Mouse (Mus musculus) G1E (cell line): ENCODE measurements around the gene Pbld2. TPM values are rescaled to one million over a fixed set of nuclear protein-coding genes. Genes with fewer than 3 reads are reported as not detected.
"Not testable (repeated sequence)": the region's sequence is repeated elsewhere in the genome, so short reads cannot be mapped to it uniquely, and the experiment has no call there.

ENCODE experiments used
- ATAC-seq: 2 replicates; pipeline ENCODE4 v1.8.0; 2016; ENCODE audit warnings: mild to moderate bottlenecking; ENCODE audit not compliant: insufficient number of reproducible peaks, poor library complexity, low FRiP score, severe bottlenecking; ENCODE audit errors: extremely low read depth
- DNase-seq: peaks from one replicate; pipeline ENCODE4 v3.0.0; 2012; ENCODE audit warnings: low spot score
- H3K27me3 ChIP-seq: 2 replicates; pipeline ENCODE4 v1.6.1; 2012; ENCODE audit warnings: mild to moderate bottlenecking, low read length, inconsistent platforms; ENCODE audit not compliant: insufficient read depth
- H3K36me3 ChIP-seq: replicated peaks from 2 replicates; pipeline ENCODE3; 2012; ENCODE audit warnings: mild to moderate bottlenecking, inconsistent platforms
- H3K4me1 ChIP-seq: 2 replicates; pipeline ENCODE4 v1.6.1; 2012; ENCODE audit warnings: low read depth, low read length, inconsistent platforms, mixed read lengths; ENCODE audit not compliant: insufficient read depth
- H3K4me3 ChIP-seq: 2 replicates; pipeline ENCODE4 v1.5.1; 2012; ENCODE audit warnings: low read depth, mild to moderate bottlenecking, inconsistent platforms, low read length, moderate library complexity, mixed read lengths
- H3K9me3 ChIP-seq: replicated peaks from 2 replicates; pipeline ENCODE4 v1.6.1; 2012; ENCODE audit warnings: inconsistent platforms
- CTCF ChIP-seq: IDR thresholded peaks from 2 replicates; pipeline ENCODE4 v1.5.1; 2012; ENCODE audit warnings: low read depth, low read length, inconsistent platforms, mixed read lengths
- GATA1 ChIP-seq: IDR thresholded peaks from 2 replicates; pipeline ENCODE4 v1.6.1; 2012; ENCODE audit warnings: borderline replicate concordance, low read length, inconsistent platforms, mixed read lengths
- GATA2 ChIP-seq: IDR thresholded peaks from 2 replicates; pipeline ENCODE4 v1.6.1; 2012; ENCODE audit warnings: low read depth, low read length, inconsistent platforms, borderline replicate concordance
- POLR2AphosphoS5 ChIP-seq: IDR thresholded peaks from 2 replicates; pipeline ENCODE4 v1.6.1; 2012; ENCODE audit warnings: low read depth, low read length, inconsistent platforms; ENCODE audit not compliant: insufficient replicate concordance
- TAL1 ChIP-seq: conservative IDR thresholded peaks from 2 replicates; pipeline ENCODE4 v1.6.1; 2012; ENCODE audit warnings: low read depth, low read length, inconsistent platforms, mixed read lengths
- polyA plus RNA-seq: library from polyadenylated mRNA; stranded (reverse); fragments of >175 nt; gene quantifications from 2 replicates; pipeline ENCODE4 v1.2.3, GENCODE M21; 2012
- total RNA-seq, 2 experiments: library from RNA; stranded (forward) in 1 of 2; stranded (reverse) in 1 of 2; fragments of 200-1000 nt in 1 of 2; fragments of >200 nt in 1 of 2; fragmentation: Nextera tagmentation in 1 of 2; gene quantifications; 2 replicates each; pipeline ENCODE4 v1.2.3; 2014 to 2017

The Pbld2 gene
- total and polyA plus RNA-seq, 3 experiments = not detected

GRCm38 (mm10) chr10:63051267-63051666 lies 27.2 kb downstream of the Pbld2 start:
- Histone ChIP-seq H3K27me3 (no peaks in the 10 kb centered on the region), H3K4me1 (no peaks in the 10 kb centered on the region), H3K4me3 (no peak overlapping the region), H3K9me3 (no peaks in the 10 kb centered on the region), H3K36me3 (no peaks in the 10 kb centered on the region)
- DNase-seq = no peak
- no peak for ATAC-seq
- TF ChIP-seq CTCF (no peak), GATA1 (no peak), TAL1 (no peak), POLR2AphosphoS5 (no peak), GATA2 (no peak)

GRCm38 (mm10) chr10:63052011-63052410 lies 27.9 kb downstream of the Pbld2 start:
- no peak overlapping the region for H3K4me3 ChIP-seq
- H3K36me3 ChIP-seq = no peaks in the 10 kb centered on the region
- H3K9me3 ChIP-seq = no peaks in the 10 kb centered on the region
- no peak for TF ChIP-seq CTCF
- no peak for TF ChIP-seq POLR2AphosphoS5
- H3K4me1 ChIP-seq = no peaks in the 10 kb centered on the region
- no peak for DNase-seq
- ATAC-seq = no peak
- no peaks in the 10 kb centered on the region for H3K27me3 ChIP-seq

GRCm38 (mm10) chr10:63053007-63053406 lies 28.9 kb downstream of the Pbld2 start:
- Histone ChIP-seq H3K9me3 (no peaks in the 10 kb centered on the region), H3K27me3 (no peaks in the 10 kb centered on the region), H3K4me3 (no peak overlapping the region), H3K36me3 (no peaks in the 10 kb centered on the region), H3K4me1 (no peaks in the 10 kb centered on the region)
- no peak for DNase-seq
- no peak for ATAC-seq
- TF ChIP-seq GATA2 = no peak
- TF ChIP-seq CTCF = no peak
- TF ChIP-seq TAL1 = no peak
- TF ChIP-seq POLR2AphosphoS5 = no peak
- TF ChIP-seq GATA1 = no peak

GRCm38 (mm10) chr10:63054071-63054470 lies 30.0 kb downstream of the Pbld2 start:
- not testable (repeated sequence) for H3K36me3 ChIP-seq, DNase-seq, H3K9me3 ChIP-seq, ATAC-seq, H3K27me3 ChIP-seq, H3K4me1 ChIP-seq, H3K4me3 ChIP-seq

- no peaks in the 10 kb centered on the region for H3K36me3 ChIP-seq
- no peak for ATAC-seq
- no peak for DNase-seq
- H3K4me1 ChIP-seq = no peaks in the 10 kb centered on the region
- no peak overlapping the region for H3K4me3 ChIP-seq
- no peaks in the 10 kb centered on the region for H3K9me3 ChIP-seq
- no peaks in the 10 kb centered on the region for H3K27me3 ChIP-seq
- TF ChIP-seq POLR2AphosphoS5 (no peak), TAL1 (no peak), GATA1 (no peak), GATA2 (no peak), CTCF (no peak)
Observed at GRCm38 (mm10) chr10:63054586-63054985, 30.5 kb downstream of the Pbld2 start.

- Histone ChIP-seq H3K4me3 (no peak overlapping the region), H3K27me3 (peaks cover 3% of the 10 kb centered on the region; the same call in 1 of the 2 replicates), H3K4me1 (no peaks in the 10 kb centered on the region), H3K36me3 (no peaks in the 10 kb centered on the region), H3K9me3 (no peaks in the 10 kb centered on the region)
- ATAC-seq (no peak), DNase-seq (no peak)
- TF ChIP-seq TAL1 (no peak), CTCF (no peak), GATA2 (no peak), GATA1 (no peak), POLR2AphosphoS5 (no peak)
Observed at GRCm38 (mm10) chr10:63056966-63057750, 33.0 kb downstream of the Pbld2 start.
